Mouse (Mus musculus): Measurements from ENCODE around the gene Tmem56. TPM values are rescaled to one million over a fixed set of nuclear protein-coding genes. Genes with fewer than 3 reads are reported as not detected.

The Tmem56 gene
- polyA plus RNA-seq, 1 experiment from 2014 or later = 3.0 TPM

Other genes with a start within 250 kb of the Tmem56 start
- 7.2 and 9.3 TPM in 2 replicates for gene Rwdd3, start 111.4 kb downstream of the Tmem56 start, polyA plus RNA-seq (2014; fragmentation: Nextera tagmentation; extraction: Ambion mirVana)
- 38.8 and 49.6 TPM in 2 replicates for gene Alg14, start 8.7 kb upstream of the Tmem56 start, polyA plus RNA-seq (2014; fragmentation: Nextera tagmentation; extraction: Ambion mirVana)
- 870 and 944 TPM in 2 replicates for gene Cnn3, start 143.4 kb upstream of the Tmem56 start, polyA plus RNA-seq (2014; fragmentation: Nextera tagmentation; extraction: Ambion mirVana)
- gene Slc44a3, start 249.3 kb upstream of the Tmem56 start, polyA plus RNA-seq (2014; fragmentation: Nextera tagmentation; extraction: Ambion mirVana) = 4.9 and 6.4 TPM in 2 replicates

Measured in embryonic facial prominence, embryonic 14.5 days (tissue).